Mouse (Mus musculus) spleen, postnatal 14 days (tissue): ENCODE measurements at regions not wholly inside any gene's neighbourhood (a gene's known extent, or its start where the extent isn't known, plus 50 kb on each side); places are given as distances from the start of the nearest gene placed in this dataset.

ENCODE experiments used
- DNase-seq, 2 experiments: peaks; one replicate each; pipeline ENCODE4 v3.0.0; 2021 to 2022; ENCODE audit warnings: low spot score in 2 of 2

DNA sequence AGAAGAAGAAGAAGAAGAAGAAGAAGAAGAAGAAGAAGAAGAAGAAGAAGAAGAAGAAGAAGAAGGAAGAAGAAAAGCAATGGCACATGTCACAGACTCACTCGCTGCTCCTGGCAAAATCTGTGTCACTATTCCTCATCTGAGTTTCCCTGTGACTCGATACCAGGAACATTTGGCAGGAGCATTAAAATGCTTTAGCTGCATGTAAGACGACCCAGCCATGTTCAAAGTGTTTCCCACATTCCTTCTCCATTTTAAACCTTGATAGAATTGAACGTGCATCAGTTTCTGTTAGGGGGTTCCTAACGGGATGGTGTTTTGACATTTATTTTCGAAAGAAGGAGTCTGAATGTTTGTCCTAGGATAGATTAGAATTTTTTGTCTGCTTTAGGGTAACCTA is 51.2 kb upstream of the Pja2 start:
- DNase-seq: no peak

DNA sequence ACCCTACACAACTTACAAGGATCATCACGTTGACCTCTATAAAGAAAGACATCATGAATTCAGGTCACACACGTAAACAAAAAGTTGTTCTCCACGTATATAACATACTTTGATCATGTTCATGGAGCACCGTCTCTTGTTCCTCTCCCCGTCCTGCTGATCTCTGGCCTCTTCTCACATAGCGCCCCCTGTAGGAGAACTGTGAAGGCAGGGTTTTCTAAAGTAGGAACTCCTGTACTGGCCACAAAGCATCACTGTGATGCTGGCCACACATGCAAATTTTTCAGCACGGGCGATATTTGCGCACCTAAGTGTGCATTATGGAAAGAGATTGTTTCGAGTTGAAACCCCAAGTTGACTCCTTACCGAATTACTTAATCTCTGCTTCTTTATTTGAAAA is 51.9 kb upstream of the Pja2 start:
- no peak for DNase-seq

DNA sequence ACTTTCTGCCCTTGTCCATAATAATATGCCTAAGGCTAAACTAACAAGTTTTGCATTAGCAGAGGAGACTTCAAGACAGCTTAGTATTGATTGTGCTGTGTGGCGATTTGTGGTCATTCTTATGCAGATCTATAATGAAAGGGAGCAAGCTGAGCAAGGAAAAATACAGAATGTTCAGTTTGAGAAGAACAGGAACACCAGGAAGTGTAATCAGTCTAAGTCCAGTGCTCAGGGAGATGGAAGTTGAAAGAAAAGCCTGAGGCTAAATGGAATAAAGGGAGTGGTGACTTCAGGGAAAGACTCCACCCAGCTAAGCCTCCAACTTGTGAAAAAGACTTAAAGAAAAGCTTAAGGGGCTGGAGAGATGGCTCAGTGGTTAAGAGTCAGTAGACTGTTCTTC is 58.6 kb upstream of the Pja2 start:
- DNase-seq: no peak

DNA sequence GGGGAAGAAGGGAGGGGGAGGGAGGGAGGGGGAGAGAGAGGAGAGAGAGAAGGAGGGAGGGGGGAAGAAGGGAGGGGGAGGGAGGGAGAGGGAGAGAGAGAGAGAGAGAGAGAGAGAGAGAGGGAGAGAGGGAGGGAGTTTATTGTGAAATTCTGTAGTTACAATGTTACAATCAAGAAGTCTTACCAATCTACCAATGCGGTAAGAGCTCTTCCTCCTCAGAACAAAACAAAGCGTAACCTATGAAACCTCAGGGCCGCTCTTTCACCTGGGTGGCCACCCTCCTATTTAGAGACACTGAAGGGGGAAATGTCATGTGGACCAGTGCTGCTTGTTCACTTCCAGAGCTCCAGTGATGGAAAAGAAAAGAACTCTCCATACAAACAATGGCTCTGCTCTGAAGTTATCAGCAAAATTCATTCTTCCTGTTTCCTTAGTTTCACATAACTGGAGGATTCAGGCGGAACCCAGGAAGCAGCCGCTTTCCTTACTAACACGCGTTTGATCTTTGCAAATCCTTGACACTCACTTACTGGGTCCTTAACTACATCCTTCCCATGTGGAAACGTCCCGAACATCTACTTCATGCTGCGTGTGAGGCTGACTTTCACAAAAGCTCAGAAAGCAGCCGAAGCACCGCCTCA is 65.7 kb upstream of the Pja2 start:
- DNase-seq: no peak

DNA sequence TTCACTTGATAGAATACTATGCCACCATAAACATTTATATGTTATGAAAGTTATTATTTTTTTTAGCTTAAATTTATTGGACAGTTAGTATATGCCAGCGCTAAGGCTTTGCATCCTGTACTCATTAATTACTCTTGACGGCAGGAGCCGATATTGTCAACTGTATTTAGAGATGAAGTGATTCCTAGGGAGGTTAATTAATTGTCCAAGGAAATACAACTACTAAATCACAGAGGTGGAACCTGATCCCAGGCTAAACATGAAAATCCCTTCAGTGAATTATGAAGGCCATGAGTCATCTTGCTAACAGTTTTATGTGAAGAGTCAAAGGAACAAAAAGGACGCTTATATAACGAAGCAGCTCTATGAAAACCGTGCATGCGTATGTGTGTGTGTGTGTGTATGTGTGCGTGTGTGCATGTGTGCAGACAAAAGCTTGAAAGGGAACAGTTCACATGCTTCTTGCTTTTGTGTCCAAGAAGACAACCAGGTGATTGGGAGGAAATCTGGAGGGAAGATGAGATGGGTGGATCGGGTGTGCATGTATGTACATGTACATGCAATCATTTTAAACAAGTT is 66.5 kb upstream of the Pja2 start:
- no peak for DNase-seq

DNA sequence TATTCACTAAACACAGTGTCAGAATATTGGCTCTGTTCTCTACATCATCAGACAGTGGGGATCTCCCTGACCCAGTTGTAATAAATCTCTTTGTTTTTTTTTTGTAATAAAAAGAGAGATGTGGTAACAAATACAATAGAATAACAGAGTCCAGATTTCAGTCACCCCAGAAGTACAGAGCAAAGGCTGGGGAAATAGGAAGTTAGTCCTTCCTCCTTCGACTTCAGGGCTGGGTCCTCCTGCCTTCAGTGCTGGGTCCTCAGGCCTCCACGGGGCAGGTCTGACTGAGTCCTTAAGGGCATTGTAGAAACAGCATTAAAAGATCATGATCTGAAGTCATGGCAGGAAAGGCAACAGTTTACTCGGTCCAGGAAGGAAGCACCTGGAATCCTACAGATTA is 67.0 kb upstream of the Pja2 start:
- no peak for DNase-seq

DNA sequence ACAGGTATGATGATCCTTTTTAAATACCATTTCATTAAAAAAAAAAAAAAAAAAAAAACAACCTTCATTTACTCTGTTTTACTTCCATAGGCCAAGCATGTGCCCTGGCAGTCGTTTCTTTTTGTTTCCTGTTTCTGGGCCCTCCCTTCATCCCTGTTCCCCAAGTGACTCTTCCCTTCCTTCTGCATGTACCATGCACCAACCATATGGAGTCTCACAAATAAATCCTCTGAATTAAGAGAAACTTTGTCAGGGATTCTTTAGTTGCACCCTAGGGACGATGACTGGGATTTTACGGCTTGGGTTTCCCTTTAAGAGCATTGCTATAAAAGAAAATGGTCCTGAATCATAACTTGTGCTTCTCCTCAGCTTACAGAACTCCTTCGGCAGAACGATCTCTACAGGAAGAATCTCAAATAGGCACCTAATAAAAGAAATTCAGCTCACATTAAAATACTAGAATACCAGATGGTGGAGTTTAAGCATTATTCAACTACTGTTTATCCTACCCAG is 75.1 kb upstream of the Pja2 start:
- no peak for DNase-seq

DNA sequence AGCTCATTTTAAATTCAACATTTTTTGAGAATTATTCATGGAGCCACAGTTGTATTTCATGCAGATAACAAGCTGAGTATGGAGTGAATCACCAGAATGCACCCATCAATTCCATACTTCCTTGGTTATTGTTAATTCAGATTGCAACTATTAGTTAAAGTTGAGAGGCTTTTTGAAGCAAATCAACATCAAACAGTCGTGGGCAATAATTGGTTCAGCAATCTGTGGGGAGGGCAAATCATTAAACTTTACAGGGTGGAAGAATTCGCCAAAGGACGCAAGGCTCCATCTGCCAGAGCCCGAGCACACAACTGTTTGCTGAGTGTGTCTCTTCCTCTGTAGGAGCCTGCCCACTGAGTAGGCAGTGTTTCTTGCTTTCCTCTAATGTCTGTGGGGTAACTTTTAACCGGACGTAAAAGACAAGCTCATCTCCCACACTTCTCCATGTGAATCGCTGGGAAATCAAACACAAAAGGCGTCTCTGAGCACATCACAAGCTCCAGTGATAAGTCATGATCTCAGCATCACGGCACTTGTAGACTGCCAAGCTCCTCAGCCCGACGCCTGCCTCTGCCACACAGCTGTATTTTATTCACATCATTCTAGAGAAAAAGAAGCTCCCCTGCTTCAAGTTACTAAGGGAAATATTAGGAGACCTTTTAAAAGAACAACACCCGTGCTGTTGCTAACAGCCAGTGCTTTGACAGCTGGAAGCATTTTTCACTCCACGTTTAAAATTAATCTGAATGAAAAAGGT is 75.7 kb upstream of the Pja2 start:
- no peak for DNase-seq

DNA sequence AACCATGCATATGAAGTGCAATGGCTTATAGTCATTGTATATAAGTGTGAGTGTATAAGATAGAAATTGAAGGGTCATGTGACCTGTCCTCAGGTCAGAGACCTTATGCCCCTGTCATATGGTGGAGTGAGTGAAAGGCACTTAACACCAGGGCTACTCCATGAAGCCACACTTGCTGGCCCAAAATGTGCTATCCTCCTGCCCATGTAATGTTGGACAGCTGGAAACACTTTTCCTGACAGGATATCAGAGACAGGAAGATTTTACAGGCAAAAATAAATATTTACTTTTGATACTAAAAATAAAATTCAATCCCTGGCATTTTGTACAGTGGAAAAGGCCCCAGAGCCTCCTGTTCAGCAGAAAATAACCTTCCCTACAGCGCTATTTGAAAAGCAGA is 94.1 kb upstream of the Pja2 start:
- no peak for DNase-seq

DNA sequence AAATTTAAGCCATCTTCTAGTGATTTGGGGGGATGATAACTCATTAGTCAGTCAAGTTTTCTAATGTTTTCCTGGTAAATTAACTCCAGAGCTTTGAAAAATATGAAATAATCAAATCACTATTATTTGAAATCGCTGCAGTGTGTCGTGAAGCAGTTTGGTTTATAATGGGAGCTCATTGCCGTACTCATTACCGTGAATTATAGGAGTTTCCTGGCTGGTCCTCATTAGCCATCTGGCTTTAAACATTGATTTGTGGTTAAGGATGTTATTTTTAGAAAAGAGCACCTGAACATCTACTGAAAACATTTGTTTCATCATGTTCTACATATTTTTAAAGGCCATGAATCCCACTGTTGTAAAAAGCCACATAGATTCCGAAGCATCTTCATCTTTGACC is 94.8 kb upstream of the Pja2 start:
- no peak for DNase-seq

DNA sequence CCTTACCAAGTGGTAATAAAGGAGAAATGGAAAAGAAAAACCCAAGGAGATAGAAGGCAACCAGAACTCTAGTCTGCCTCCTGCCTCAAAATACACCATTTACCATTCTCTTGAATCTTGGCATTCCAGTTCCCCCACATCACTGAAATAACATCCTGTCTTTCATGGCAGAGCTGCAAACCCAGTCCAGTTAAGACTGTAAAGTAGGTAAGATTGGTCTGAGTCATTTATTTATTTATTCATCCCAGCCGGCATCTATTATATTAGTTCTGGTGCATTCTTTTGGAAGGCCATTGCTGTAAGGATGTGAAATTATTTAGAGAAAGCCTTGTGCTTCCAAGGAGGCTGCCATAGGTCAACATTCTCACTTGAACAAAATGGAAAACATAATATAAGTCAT is 107.9 kb upstream of the Pja2 start:
- DNase-seq: no peak

DNA sequence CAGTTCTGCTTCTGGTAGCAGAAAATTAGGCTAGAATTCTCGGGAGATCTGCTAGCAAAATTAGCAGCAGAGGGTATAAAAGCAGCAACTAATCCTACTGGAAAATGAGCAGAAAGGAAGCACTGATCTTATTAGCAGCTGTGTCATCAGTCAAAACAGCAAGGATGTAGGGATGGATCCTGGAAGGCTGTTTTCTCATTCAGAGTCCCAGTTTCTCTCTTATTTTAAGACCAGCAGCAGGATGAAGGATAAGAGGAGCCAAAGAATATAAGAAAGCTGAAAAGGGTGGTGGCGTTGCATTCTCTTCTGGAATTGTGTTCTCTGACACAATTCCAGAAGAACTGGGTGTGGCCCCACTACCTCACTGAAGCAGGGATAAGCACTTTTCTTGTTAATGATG is 123.0 kb upstream of the Pja2 start:
- DNase-seq: no peak

DNA sequence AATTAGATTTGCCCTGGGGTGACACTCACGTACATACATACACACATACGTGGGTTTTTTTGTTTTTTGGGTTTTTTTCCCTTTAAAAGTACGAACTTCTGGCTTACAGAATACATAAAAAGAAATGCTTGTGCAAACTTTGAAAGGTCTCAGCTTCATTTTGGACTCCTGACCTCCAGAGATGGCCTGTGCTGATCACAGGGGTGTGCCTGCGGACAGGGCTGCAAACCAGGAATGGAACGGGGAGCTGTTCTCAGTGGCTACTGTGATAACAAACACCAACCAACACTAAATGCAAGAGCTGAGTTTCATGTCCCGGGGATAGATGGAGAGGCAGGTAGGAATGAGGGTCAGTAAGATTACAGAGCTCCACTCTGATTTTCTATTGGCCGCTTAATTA is 134.3 kb upstream of the Man2a1 start:
- DNase-seq: no peak

DNA sequence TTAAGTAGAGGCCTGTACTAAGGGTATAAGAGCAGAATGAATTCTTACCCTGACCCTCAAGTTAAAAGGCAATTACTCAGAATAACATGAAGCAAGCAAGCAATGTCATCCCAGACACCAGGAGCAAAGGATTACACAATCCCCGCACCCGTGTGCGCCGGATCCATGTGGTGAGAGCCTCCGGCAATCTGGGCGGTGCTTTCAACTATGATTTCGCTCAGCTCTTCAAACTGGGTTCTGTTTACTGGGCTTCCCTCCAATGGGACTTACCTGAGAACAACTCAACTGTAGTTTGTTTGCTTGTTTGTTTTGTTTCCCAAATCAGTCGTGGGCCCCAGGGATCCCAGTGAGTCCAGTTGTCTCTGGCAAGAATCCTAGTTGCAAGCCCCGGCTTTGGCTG is 133.8 kb upstream of the Man2a1 start:
- DNase-seq: no peak

DNA sequence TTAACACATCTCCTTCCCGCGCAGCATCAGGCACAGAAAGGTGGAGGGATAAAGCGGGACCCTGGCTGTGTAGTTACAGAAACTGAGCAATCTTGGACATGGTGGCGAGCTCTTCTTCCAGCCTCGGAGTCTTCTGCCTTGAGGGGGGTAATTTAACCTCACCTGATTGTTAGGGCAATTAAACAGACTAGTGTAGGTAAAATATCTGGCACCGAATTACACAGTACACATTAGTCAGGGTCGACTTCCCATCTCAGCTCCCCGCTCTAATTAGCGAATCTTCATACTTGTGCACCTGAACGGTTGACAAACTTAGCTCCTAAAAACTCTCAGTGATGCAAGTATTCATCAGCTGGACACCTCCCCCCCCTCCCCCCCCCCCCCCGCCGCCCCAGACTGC is 133.2 kb upstream of the Man2a1 start:
- no peak for DNase-seq

DNA sequence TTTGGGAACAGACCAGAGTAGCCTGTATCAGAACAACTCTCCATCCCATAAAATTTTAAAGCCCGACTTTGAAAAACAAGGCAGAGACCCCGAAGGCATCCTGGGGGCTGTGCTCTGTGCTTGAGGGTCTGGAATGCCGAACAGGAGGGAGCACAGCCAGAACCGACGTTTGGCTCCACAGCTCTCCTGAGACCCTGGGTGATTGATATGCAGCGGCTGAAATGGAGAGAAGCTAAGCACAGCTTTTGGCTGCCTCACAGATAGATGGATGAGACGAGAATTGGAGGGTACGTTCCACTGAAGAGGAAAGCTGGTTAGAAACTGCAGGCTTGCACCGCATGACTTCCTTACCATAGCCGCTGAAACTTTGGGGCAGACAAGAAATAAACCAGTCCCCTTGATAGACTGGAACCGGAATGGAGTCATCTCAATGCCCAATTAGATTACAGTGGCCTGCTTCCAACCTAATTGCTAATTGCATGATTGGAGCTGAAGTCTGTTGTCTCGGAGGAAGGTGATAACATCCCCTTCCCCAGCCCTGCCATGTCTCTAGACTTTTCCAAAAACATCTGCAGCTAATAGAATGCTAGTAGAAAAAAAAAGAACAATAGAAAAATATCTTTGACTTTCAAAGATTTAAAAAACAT is 130.7 kb upstream of the Man2a1 start:
- no peak for DNase-seq

DNA sequence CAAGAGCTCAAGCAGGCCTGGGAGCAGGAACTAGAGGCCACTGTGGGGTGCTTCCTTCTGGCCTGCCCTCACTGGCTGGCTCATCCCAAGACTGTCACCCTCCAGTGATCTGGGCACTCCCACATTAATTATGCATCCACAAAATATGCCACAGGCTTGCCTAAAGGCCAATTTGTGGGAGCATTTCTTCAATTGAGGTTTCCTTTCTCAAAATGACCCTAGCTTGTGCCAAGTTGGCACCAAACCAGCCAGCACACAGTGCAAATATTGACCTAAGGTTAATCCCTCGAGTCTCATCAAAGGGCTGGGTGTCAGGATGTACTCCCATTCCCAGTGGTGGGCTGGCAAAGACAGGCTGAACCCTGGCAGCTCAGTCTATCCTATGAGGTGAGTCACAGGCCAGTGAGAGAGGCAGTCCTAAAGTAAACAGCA is 119.9 kb upstream of the Man2a1 start:
- no peak for DNase-seq

DNA sequence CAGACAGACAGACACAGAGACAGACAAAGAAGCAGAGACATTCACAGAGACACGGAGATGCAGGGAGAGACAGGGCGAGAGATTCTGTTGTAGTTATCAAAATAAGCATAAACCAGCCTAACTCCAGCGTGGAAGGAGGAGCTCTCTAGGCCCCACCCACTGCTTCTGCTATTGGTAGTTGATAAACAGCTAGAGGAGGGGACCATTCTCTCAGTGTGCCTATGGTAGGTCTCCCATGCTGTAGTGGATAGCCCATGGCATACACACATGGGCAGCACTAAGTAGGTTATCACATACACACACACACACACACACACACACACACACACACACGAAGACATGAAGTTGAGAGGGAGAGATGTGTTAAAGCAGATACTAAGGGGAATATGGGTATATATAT is 115.7 kb upstream of the Man2a1 start:
- no peak for DNase-seq

DNA sequence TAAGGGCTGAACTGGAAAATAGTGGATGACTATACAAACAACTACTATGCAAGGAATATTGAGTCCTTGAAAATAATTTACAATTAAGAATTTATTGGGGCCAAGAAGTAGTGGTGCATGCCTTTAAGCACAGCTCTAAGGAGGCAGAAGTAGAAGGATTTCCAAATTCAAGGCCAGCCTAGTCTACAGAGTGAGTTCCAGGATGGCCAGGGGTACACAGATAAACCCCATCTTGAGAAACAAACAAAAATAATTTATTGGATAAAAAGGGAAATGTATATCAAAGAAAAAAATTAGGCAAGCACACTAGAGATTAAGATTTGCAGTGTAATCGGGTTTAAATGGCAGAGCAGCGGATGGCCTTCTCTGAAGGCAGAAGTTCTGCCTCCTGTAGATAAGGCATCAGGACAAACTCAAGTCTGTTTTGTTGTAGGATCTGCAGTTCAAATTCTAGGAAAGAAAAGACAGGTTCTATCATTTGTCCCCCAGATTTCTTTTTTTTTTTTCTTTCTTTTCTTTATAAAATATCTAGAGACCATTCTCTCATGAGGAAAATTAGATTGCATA is 110.7 kb upstream of the Man2a1 start:
- no peak for DNase-seq

DNA sequence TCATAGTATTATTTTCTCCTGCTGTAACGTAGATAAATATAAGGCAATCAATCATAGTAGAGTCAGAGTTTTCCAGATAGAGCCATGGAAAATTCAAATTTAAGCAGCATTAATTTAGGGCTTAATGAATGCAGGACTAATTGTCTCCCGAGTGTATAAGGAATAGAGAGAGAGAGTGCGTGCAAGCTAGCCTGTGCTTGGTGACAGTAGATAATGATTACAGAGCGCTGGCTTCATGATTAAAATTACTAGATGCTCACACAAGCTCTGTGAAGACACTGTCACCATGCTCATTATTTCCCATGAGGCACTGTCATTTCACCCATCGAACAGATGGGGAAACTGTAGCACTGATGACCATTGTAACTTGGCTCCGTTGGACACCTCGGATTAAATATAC is 109.9 kb upstream of the Man2a1 start:
- no peak for DNase-seq

DNA sequence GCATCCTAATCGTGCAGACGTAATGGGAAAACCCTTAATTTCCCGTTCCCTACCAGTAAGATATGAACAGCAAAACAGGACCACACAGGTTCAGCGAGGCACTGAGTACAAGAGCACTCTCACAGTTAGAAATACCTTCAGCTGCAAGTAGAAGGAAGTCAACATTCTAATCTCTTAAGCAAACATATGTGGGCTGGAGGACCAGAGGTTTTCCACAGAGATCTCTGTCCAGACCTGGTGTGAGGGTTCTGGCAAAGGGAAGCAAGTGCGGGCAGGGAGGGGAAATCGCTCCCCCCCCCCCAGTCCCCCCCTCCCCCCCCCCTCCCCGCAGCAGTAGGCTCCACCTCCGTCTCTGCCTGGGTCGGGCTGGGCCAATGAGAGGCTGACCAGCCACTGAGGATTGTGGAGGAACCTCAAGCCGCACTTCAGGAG is 108.6 kb upstream of the Man2a1 start:
- no peak for DNase-seq

DNA sequence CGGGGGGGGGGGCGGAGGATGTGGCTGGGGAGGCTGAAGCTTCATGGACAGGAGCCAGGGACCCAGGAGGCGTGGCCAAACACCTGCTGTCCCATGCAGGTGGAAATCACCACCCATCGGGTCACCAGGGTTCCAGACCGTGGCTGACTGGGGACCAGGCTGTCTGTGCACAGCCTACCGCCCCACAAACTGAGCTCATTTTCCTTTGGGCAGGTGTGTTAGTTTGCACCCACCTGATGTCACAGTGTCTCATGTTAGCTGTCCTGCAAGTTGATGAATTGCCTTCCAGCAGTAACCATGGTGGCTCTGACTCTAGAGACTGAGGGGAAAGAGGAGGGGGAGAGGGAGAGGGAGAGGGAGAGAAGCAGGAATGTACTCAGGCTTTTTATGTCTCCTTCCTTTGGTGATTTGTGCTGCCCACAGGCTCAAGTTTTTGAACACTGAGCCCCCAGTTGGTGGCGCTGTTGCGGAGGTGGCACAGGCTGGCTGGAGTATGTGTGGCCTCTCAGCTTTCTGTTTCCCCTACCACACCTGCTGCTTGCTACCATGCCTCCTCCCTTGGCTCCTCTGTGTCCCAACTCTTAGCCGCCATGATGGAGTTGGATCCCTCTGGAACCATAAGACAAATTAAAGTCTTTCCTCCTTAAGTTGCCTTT is 107.8 kb upstream of the Man2a1 start:
- peak in 1 of 2 experiments; percentile 13 for DNase-seq
